Comparison of ENCODE assay signal across 14 mouse cellular contexts in genomic region chr11:116893532-116894442, GRCm38 (mm10). TPM values are rescaled to one million over a fixed set of nuclear protein-coding genes. Genes with fewer than 3 reads are reported as not detected.
DNase-seq lines count a peak whose midpoint lies in the region; ATAC-seq lines count a peak whose summit lies in the region.
"Had no signal": no experiment of that assay in that cellular context is flagged by ENCODE, and none has a peak within 500 bp of the region (broad histone marks: within the 10 kb centered on the region; RNA-seq: fewer than 3 reads in every experiment).

No protein-coding gene starts in this region.

- ATAC-seq in forebrain, embryonic 14.5 days, result no peak
- no peak for ATAC-seq in forebrain, embryonic 11.5 days (replicated peaks; ENCODE audit: low FRiP score)
- ATAC-seq: inflammation-experienced regulatory T-cells, adult 6 months had no signal

- H3K4me1 ChIP-seq in forebrain, embryonic 14.5 days (ENCODE audit: control insufficient read depth, insufficient read depth, low read length), result no peaks in the 10 kb centered on the region
- no peaks in the 10 kb centered on the region for H3K4me1 ChIP-seq in forebrain, embryonic 11.5 days (replicated peaks; ENCODE audit: control insufficient read depth, insufficient read depth, low read length)
- H3K4me1 ChIP-seq: neural tube, embryonic 12.5 days had no signal

- H3K4me2 ChIP-seq in forebrain, embryonic 14.5 days (ENCODE audit: low read length), result no peak overlapping the region
- H3K4me2 ChIP-seq in forebrain, embryonic 11.5 days (ENCODE audit: low read depth, low read length, severe bottlenecking), result no peak overlapping the region
- H3K4me2 ChIP-seq: neural tube, embryonic 12.5 days had no signal

- H3K27me3 ChIP-seq in forebrain, embryonic 14.5 days (replicated peaks; ENCODE audit: control insufficient read depth, insufficient read depth, low read length), result no peaks in the 10 kb centered on the region
- no peaks in the 10 kb centered on the region for H3K27me3 ChIP-seq in forebrain, embryonic 11.5 days (ENCODE audit: control insufficient read depth, insufficient read depth, low read length)
- H3K27me3 ChIP-seq: neural tube, embryonic 12.5 days had no signal

- no peak overlapping the region for H3K4me3 ChIP-seq in forebrain, embryonic 14.5 days (ENCODE audit: low read depth, low read length)
- no peak overlapping the region for H3K4me3 ChIP-seq in forebrain, embryonic 11.5 days (ENCODE audit: low read depth, low read length)
- H3K4me3 ChIP-seq: midbrain, embryonic 10.5 days; neural tube, embryonic 12.5 days had no signal

- no peaks in the 10 kb centered on the region for H3K36me3 ChIP-seq in forebrain, embryonic 14.5 days (ENCODE audit: control insufficient read depth, insufficient read depth, low read length)
- H3K36me3 ChIP-seq in forebrain, embryonic 11.5 days (ENCODE audit: control insufficient read depth, insufficient read depth, low read length), result no peaks in the 10 kb centered on the region
- H3K36me3 ChIP-seq: midbrain, embryonic 10.5 days; neural tube, embryonic 12.5 days had no signal

- WGBS in forebrain, embryonic 14.5 days, result 68% methylated on average over 19 of the region's 19 CpGs
- 81% methylated on average over 19 of the region's 19 CpGs for WGBS in forebrain, embryonic 11.5 days

- no peak overlapping the region for H3K9ac ChIP-seq in forebrain, embryonic 14.5 days (ENCODE audit: low read length)
- no peak overlapping the region for H3K9ac ChIP-seq in forebrain, embryonic 11.5 days (ENCODE audit: low read length)
- H3K9ac ChIP-seq: neural tube, embryonic 12.5 days had no signal

- no peaks in the 10 kb centered on the region for H3K9me3 ChIP-seq in forebrain, embryonic 14.5 days (replicated peaks; ENCODE audit: control insufficient read depth, low read length)
- H3K9me3 ChIP-seq in forebrain, embryonic 11.5 days (ENCODE audit: control insufficient read depth, low read length), result no peaks in the 10 kb centered on the region; the same call in 1 of the 2 replicates
- H3K9me3 ChIP-seq: midbrain, embryonic 10.5 days; neural tube, embryonic 12.5 days had no signal

- H3K27ac ChIP-seq in forebrain, embryonic 14.5 days (ENCODE audit: low read depth, low read length), result no peak overlapping the region
- H3K27ac ChIP-seq in forebrain, embryonic 11.5 days (ENCODE audit: low read depth, low read length), result no peak overlapping the region
- H3K27ac ChIP-seq: midbrain, embryonic 10.5 days; neural tube, embryonic 12.5 days had no signal

- peak; percentile 49 for DNase-seq in forebrain, embryonic 14.5 days (ENCODE audit: low spot score)
- no peak for DNase-seq in forebrain, embryonic 11.5 days (ENCODE audit: low spot score)
- peak; percentile 22 to 51 for DNase-seq in left cerebral cortex, postnatal 25 days (ENCODE audit: low spot score in 2 of 2)
- no peak for DNase-seq in left cerebral cortex, adult 11 months (ENCODE audit: low spot score)
- peak; percentile 21 for DNase-seq in 416B (ENCODE audit: low read depth)
- DNase-seq in WW6 (ENCODE audit: low read depth, low spot score), result peak; percentile 73
- DNase-seq in cerebellum, adult 11 months, result no peak
- DNase-seq in spleen, postnatal 14 days (ENCODE audit: low spot score in 2 of 2), result no peak
- DNase-seq: gastrocnemius, postnatal 36 days; kidney, postnatal 14 days; lung, adult 18-20 months had no signal

- intact Hi-C loops in left cerebral cortex, postnatal 25 days (cut with DNase I), result no loop called here

RNA-seq across cellular contexts. Expression of gene Mgat5b, which starts 24.9 kb away (rescaled TPM):
- polyA plus RNA-seq in forebrain, embryonic 14.5 days (2014; fragmentation: Nextera tagmentation; extraction: Ambion mirVana), result 21.1 and 23.3 TPM in 2 replicates
- polyA plus RNA-seq in forebrain, embryonic 11.5 days (2014; fragmentation: Nextera tagmentation; extraction: Ambion mirVana), result 9.3 and 11.8 TPM in 2 replicates
- total RNA-seq in left cerebral cortex, postnatal 25 days (2021), result 10 to 100 TPM; 77.5 to 79.8 TPM
- total RNA-seq: gastrocnemius, postnatal 36 days had no signal
- polyA plus RNA-seq: inflammation-experienced regulatory T-cells, adult 6 months had no signal

RNA-seq across cellular contexts. Expression of gene Srsf2, which starts 40.9 kb away (rescaled TPM):
- 639 and 644 TPM in 2 replicates for polyA plus RNA-seq in forebrain, embryonic 14.5 days (2014; fragmentation: Nextera tagmentation; extraction: Ambion mirVana)
- polyA plus RNA-seq in forebrain, embryonic 11.5 days (2014; fragmentation: Nextera tagmentation; extraction: Ambion mirVana), result 1,008 and 1,039 TPM in 2 replicates
- total RNA-seq in left cerebral cortex, postnatal 25 days (2021), result 100 to 1,000 TPM; 137 to 140 TPM

RNA-seq across cellular contexts. Expression of gene Mfsd11, which starts 41.5 kb away (rescaled TPM):
- polyA plus RNA-seq in forebrain, embryonic 14.5 days (2014; fragmentation: Nextera tagmentation; extraction: Ambion mirVana), result 31.8 and 46.6 TPM in 2 replicates
- 27.9 and 31.0 TPM in 2 replicates for polyA plus RNA-seq in forebrain, embryonic 11.5 days (2014; fragmentation: Nextera tagmentation; extraction: Ambion mirVana)
- total RNA-seq in left cerebral cortex, postnatal 25 days (2021), result 10 to 100 TPM; 35.2 to 49.6 TPM

RNA-seq across cellular contexts. Expression of gene Jmjd6, which starts 50.5 kb away (rescaled TPM):
- 64.6 and 81.1 TPM in 2 replicates for polyA plus RNA-seq in forebrain, embryonic 14.5 days (2014; fragmentation: Nextera tagmentation; extraction: Ambion mirVana)
- polyA plus RNA-seq in forebrain, embryonic 11.5 days (2014; fragmentation: Nextera tagmentation; extraction: Ambion mirVana), result 86.8 and 99.5 TPM in 2 replicates
- total RNA-seq in left cerebral cortex, postnatal 25 days (2021), result 10 to 100 TPM; 34.0 TPM

RNA-seq across cellular contexts. Expression of gene Mettl23, which starts 50.7 kb away (rescaled TPM):
- 79.2 and 100 TPM in 2 replicates for polyA plus RNA-seq in forebrain, embryonic 14.5 days (2014; fragmentation: Nextera tagmentation; extraction: Ambion mirVana)
- polyA plus RNA-seq in forebrain, embryonic 11.5 days (2014; fragmentation: Nextera tagmentation; extraction: Ambion mirVana), result 67.6 and 70.4 TPM in 2 replicates
- 10 to 100 TPM; 28.6 to 29.7 TPM for total RNA-seq in left cerebral cortex, postnatal 25 days (2021)

Comparison
In these comparisons a context has a peak if more than half of its experiments do, and no peak if none do; other contexts are left out.
1. DNase-seq: peak in forebrain, embryonic 14.5 days (single experiment), left cerebral cortex, postnatal 25 days (2 of 2), 416B (single experiment) and WW6 (single experiment); none in forebrain, embryonic 11.5 days (single experiment), left cerebral cortex, adult 11 months (single experiment), cerebellum, adult 11 months (single experiment) and spleen, postnatal 14 days (0 of 2).